Mouse (Mus musculus) kidney, postnatal 10 days (tissue): ENCODE measurements around the gene Gsdma3.
"Not testable (repeated sequence)": the region's sequence is repeated elsewhere in the genome, so short reads cannot be mapped to it uniquely, and the experiment has no call there.

Source experiments
- DNase-seq: peaks from one replicate; pipeline ENCODE4 v3.0.0; 2021; ENCODE audit warnings: mixed read lengths

The Gsdma3 gene

DNA sequence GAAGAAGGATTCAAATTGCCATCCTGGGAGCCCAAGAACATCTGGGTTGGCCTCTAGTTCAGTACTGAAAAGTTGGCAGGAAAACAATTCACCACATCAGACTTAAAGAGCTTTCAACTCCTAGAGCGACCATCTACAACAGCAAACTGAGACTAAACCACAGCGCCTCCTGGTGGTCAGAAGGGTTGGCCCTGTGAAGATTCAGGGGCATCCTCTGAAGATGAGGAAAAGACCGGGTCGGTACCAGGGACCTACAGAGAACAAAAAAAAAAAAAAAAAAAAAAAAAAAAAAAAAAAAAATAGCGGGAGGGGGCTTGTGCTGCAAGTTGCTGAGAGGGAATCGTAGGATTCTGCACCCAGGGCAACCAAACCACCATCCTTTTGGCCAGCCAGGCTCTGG is 28.8 kb upstream of the Gsdma3 start:
- DNase-seq, result peak; percentile 78

DNA sequence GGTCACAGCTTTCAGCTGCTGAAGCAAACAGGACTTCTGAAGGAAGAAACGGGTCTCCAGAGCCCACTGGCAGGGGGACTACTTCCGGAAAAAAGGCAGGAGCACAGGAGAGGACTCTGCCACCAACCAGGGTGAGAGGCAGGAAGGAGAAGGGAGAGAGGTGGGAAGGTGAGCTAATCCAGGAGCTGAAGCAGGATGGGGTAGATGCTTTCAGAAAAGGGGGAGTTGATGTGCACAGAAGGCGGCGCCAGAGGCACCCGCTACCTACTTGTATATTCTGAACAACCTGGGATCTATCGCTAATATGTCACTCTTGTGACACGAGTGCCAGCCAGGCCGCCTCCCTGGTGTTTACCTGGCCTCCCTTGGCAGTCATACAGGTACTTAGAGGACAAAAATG is 28.2 kb upstream of the Gsdma3 start, which contains the start of gene Lrrc3c:
Gene Lrrc3c (plus strand): TSS at position 301 of the 400 bp plus-strand sequence.
- no peak for DNase-seq

DNA sequence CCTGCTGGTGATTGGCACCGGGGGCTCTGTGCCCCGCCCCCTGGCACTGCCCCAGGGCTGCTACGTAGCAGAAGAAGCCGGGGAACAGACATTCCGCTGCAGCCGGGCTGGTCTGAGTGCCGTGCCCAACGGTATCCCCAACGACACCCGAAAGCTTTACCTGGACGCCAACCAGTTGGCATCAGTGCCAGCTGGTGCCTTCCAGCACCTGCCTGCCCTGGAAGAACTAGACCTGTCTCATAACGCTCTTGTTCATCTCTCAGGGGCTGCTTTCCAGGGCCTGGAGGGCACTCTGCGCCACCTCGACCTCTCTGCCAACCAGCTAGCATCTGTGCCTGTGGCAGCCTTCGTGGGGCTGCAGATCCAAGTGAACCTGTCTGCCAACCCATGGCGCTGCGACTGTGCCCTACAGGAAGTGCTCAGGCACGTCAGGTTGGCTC is 27.3 kb upstream of the Gsdma3 start:
- DNase-seq, result no peak

DNA sequence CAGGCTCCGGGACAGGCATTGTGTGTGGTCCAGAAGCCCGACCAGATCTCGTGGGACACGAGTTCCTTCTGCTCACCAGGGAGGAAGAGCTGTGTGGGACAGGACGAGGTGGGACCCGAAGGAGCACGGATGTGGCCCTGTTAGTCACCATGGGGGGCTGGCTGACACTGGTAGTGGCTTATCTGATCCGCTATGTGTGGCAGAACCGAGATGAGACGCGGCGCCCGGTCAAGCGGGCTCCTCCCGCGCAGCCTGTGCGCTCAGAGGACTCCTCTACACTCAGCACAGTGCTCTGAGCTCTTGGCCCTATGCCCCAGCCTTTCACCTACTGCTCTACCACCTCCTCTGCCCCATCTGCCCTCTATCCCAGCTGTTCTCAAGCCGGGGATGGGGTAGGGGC is 26.9 kb upstream of the Gsdma3 start:
- no peak for DNase-seq

DNA sequence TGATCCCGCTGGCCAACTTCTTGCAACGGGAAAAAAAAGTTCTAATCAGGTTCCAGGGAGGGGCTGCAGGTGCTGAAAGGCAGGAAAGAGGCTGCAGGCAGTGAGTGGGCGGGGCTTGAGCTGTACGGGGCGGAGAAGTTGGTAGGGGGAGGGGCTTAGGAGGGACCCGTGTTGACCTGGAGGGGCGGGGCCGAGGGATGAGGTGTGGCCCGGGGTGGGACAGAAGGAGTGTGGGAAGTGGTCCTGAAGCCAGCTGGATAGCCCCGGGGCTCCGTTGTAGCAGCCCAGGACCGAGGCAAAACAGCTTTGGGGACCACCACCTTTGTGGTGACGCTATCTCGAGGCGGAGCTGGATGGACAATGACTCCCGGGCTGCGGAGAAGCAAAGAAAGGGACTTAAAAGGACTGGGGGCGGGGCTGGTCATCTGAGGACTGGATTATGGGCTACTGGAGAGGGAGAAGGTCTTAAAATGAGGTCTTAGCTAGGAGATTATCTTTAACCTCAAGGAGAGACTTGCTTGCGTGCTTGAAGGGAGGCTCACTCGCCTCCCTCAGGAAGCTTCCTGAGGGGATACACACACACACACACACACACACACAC is 24.0 kb upstream of the Gsdma3 start:
- DNase-seq, result peak; percentile 64

DNA sequence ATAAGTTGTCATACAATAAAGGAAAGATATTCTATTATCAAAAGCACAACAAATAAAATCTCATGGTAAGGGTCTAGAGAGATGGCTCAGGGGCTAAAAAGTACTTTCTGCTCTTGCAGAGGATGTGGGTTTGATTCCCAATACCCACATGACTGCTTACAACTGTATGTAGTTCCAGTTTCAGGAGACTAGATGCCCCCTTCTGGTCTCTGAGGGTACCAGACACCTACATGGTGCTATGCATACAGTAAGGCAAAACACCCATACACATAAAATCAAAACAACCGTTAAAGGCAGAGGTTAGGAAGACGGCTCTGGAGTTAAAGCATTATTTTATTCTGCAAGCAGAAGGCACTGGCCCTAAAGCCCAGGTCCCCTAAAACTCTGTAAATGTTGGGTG is 22.2 kb upstream of the Gsdma3 start:
- DNase-seq, result no peak

DNA sequence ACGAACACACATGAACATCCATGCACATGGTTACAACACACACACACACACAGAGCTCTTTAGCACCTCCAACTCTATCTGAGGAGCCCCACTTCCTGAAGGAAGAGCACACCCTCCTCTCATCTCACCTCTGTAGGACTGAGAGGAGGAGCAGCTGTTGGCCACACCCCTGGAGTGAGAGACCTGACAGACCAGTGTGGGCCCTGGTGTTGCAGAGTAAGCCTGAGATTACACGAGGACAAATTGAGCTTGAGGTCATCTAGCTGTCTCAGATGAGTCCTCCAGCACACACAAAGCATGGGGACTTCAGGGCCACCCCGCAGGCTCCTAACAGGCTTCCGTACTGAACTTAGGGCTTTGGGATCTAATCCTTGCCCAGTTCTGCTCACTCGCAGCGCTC is 21.2 kb upstream of the Gsdma3 start:
- DNase-seq, result not testable (repeated sequence)

DNA sequence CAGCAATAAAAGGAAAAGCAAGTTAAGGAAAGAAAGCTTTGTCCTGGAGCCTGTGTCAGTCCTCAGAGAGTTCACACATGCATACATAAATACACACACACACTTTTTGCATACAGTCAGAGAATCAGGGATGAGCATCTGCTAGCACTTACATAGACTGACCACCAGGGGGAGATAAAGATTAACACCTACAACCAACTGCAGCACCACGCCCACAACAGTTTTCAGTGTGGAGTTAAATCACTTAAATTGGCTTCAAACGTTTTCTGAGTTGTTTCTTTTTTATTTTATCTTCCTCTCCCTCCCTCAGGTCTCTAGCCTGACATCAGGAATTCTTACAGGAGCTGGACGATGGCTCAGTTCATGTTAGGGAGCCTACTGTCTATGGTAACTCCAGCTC is 19.4 kb upstream of the Gsdma3 start:
- peak; percentile 50 for DNase-seq

DNA sequence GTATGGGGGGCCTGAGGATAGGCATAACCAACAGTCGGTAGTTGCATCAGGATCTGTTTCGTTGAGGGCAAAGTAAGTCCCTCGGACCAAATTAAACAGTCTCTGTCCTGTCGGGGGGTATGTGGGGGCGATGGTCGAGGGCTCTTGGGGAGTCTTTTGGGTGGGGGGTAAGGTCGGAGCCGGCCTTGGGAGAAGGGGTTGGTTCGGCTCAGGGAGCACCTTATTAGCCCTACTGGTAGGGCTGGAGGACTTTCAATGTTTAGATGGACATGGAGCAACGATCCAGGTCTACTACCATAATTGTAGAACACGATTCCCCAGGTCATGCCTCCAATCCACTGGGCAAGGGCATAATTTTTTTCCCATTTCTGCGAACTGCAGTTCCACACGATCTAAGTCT is 5.4 kb upstream of the Gsdma3 start:
- no peak for DNase-seq

DNA sequence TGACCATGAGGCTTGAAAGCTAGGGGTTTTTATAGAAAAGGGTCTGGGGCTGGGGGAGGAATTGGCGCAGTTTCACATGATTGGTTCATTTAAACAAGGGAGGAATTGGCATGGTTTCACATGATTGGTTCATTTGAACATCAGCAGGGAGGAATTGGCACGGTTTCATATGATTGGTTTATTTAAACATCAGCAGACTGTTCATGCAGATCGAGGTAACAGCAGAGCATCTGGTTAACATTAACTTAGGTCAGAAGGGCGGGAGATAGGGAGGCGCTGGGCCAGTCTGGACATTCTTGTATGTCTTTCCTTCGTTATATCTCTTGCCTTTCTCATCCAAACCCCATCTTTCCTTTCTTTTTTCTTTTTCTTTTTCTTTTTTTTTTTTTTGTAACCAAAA is 2.2 kb upstream of the Gsdma3 start:
- DNase-seq, result not testable (repeated sequence)

DNA sequence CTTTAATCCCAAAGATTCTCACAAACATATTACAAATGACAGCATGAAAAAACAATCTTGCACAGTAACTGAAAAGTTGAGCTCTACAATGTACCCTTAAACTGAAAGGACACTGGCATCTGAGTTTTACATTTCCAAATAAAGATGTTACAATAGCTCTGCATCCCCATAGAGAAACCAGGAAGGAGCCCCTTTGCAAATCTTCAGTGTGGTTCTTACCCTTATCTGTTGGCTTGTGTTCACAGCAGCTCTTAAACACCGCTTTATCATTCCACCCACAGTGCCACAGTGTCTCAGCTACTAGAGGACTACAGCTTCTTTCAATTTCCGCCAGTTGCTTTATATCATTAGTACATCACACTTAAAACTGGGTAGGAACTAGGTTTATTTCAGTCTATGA is 1.8 kb upstream of the Gsdma3 start:
- DNase-seq, result not testable (repeated sequence)

DNA sequence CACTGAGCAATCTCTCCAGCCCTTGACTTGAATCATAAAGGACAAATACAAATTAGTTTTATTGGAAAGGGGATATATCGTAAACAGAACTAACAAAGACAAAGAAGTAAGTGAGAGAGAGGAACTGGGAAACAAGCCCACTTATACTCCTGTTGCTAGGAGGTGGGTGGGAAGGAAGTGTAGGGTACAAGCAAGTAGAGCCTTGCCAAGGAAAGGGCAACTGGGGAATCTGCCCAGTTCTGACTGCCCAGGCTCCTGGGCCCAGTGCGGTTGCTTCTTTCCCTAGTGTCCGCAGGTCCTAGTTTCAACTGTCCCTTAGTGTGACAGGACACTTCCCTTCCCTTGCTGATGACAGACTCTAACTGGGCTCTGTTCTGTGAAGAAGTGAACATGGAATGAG is 2.5 kb downstream of the Gsdma3 start:
- no peak for DNase-seq

DNA sequence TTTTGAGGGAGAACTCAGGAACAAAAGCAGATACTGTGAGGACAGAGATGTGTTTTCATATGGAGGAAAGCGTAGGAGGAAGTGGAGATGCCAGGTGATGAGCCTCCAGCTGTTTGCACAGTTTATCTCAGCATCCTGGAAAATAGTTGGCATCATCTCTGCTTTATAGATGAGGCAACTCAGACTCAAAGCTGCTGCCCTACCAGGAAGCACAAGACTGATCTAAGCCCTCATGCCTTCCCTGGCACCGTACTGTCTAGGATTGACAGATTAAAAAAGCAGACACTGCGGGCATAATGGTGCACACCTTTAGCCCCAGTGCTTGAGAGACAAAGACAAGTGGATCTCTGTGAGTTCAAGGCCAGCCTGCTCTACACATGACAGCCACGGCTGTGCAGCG is 4.5 kb downstream of the Gsdma3 start:
- no peak for DNase-seq

DNA sequence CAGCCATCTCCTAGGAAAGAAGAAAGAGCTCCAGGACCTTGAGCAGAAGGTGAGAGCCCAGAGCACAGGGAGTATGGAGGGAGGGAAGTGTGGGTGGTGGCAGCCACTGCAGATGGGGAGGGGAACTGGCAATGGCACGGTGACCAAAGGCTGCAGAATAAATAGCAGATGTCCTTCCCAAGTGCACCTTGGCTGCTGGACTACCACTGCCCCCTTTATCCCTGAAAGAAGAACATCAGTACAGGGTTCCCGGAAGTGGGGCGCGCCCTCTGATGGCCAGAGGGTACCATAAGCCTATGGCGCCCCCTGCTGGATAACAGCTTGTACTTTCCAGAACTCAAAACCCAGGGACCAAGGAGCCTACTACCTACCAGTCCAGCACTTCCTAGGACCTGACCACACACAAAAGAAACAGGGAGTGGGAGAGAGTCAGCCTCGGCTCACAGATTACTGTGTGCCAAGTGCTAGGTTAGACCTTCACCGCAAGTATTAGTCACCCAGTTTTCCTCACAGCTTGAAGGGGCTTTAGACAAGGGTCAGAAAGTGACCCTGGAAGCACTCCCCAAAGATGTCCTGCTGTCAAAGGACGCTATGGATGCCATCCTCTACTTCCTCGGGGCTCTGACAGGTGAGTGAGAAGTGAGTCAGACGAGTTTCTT is 9.3 kb downstream of the Gsdma3 start:
- DNase-seq, result peak; percentile 45

DNA sequence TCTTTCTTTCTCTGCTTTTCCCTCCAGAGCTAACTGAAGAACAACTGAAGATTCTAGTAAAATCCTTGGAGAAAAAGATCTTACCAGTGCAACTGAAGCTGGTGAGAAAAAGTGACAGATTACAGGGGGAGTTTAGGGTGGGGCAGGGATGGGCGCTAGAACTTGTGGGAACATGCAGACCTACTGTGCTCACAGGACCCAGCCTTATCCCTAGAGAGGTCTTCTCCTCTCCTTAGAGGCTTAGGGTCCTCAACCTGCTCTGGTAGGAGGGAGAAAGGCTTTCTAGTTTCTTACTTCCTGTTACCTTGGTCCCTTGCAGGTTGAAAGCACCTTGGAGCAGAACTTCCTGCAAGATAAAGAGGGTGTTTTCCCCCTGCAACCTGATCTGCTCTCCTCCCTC is 11.3 kb downstream of the Gsdma3 start:
- no peak for DNase-seq

DNA sequence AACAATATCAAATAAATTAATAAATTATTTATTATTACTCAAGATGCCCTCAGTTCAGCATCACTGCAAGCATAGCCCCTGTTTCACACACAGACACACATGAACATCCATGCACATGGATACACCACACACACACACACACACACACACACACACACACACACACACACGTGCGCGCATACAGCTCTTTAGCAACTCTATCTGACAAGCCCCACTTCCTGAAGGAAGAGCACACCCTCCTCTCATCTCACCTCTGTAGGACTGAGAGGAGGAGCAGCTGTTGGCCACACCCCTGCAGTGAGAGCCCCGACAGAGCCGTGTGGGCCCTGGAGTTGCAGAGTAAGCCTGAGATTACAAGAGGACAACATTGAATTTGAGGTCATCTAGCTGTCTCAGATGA is 13.9 kb downstream of the Gsdma3 start:
- no peak for DNase-seq

DNA sequence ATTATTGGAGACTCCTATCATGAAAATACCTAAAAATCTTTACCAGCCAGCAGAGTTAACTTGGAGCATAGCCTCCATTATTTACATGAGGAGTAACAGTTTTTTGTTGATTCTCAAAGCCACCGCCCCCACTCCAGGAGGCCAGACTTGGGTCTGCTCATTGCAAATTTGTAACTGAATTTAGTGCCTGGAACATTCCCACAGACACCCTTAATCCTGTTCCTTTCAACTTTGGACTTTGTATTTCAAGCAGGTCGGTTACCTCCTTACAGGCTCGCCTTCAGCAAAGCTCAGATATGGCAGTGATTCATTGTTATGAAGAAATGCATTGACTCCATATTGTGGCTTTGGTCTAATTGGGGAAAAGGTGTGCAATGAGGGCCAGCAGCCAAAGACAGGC is 18.6 kb downstream of the Gsdma3 start:
- no peak for DNase-seq

DNA sequence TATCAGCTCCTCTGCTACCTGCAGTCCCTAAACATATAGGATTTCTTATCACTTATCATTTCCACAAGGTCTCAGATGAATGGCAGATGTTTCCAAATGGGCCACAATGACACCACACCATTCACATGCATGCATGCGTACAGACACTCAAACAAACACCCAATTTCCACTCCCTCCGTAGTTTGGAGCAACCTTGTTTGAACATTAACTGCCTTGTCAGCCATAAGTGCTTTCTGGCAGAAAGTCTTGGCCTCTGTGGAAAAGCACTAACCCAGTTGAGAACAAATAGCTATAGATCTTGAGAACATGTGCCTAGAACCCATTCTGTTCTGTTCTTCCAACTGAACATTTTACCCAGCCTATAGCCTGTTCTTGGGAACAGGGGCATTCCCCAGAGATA is 19.8 kb downstream of the Gsdma3 start:
- DNase-seq, result no peak

DNA sequence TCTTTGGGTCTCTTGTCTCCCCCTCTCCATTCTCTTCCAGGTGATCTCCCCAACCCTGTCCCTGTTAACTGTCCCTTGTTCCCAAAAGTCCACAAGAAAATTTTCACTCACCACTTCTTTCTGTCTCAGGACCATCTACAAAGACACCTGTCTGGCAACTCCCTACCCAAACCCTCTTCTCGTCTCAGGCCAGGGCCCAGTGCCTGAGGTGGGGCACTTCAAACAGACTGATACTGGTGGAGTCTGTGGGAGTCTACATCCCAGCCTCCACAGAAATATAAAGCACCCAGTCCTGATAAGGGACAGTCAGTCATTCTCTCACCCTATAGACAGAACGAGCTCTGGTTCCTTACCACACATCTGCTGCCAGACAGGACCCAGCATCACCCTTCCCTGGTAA is 20.3 kb downstream of the Gsdma3 start, which contains the start of gene Gsdma2:
Gene Gsdma2 (plus strand): TSS at position 301 of the 400 bp plus-strand sequence.
- no peak for DNase-seq

DNA sequence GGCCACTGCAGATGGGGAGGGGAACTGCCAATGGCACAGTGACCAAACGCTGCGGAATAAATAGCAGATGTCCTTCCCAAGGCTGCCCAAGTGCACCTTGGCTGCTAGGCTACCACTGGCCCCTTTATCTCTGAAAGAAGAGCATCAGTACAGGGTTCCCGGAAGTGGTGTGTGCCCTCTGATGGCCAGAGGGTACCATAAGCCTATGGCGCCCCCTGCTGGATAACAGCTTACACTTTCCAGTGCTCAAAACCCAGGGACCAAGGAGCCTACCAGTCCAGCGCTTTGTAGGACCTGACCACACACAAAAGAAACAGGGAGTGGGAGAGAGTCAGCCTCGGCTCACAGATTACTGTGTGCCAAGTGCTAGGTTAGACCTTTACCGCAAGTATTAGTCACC is 28.9 kb downstream of the Gsdma3 start:
- DNase-seq, result peak; percentile 72

DNA sequence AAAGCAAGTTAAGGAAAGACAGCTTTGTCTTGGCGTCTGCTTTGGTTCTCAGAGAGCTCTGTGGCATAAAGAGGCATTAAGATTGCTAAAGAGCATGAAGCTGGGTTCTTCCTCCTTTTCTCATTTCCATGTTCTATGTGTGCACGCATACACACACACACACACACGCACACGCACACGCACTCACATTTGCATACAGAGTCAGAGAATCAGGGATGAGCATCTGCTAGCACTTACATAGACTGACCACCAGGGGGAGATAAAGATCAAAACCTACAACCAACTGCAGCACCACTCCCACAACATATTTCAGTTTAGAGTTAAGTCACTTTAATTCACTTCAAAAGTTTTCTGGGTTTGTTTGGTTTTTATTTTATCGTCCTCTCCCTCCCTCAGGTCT is 34.4 kb downstream of the Gsdma3 start:
- peak; percentile 47 for DNase-seq

DNA sequence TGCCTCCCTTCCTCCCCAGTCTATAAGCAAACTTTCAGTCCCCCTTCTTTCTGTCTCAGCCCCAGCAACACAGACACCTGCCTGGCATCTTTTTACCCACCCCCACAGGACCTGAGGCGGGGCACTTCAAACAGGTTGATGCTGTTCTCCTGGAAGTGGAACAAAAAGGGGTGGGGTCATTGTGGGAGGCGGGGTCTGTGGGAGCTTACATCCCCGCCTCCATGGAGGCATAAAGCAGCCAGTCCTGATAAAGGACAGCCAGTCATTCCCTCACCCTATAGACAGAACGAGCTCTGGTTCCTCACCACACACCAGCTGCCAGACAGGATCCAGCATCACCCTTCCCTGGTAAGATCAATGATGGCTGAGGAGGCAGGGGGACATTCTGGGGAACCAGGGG is 37.9 kb downstream of the Gsdma3 start, which contains the start of gene Gsdma:
Gene Gsdma (plus strand): TSS at position 261 of the 400 bp plus-strand sequence.
- no peak for DNase-seq

DNA sequence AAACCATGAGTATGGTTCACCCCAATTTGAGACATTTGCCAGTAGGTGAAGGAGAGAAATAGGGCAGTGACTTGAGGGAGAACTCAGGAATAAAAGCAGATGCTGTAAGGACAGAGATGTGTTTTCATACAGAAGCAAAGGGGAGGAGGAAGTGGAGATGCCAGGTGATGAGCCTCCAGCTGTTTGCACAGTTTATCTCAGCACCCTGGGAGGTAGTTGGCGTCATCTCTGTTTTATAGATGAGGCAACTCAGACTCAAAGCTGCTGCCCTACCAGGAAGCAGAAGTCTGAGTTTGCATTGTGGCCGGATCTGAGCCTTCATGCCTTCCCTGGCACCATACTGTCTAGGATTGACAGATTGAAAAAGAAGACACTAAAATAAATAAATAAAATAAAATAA is 42.8 kb downstream of the Gsdma3 start:
- no peak for DNase-seq

DNA sequence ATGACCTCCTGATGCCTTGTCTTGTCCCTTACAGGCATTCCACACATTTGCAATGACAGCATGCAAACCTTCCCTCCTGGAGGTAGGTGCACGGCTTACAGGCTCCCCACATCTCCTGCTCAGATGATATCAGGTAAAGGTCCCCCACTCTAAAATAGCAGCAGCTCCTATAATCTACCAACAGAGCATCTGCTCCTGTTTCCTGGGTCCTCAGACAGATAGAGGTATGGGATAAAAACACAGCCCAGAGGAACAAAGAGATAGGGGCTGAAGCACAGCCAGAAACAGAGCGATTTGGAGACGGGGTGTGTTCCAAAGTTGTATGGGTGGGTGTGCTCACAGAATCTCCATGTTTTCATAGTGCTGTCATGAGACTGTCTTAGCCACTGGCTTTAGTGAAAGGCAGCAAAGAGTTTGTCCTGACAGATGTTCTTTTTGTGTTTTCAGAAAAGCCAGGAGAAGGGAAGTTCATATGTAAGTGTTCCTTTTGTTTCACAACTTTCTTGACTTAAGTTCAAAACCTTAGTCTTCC is 45.2 kb downstream of the Gsdma3 start:
- no peak for DNase-seq

DNA sequence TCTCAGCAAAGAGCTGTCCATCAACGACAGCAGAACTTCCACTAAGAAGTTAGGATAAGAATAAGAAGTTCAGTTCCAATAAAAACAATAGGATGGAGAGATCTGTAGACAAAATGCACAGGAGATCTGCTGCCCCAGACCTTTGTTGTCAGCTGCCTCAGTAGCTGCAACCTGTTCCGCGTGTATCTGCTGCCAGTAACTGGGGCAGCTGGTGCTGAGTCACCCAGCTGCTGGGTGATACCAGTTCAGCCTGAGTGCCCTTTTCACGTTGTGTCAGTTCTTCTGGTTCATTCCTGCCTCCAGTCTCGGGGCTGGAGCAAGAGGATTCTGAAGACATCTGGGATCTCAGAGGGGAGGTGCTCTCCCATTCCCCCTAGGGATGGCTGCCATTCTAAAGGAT is 45.7 kb downstream of the Gsdma3 start:
- no peak for DNase-seq
